Mouse (Mus musculus): ENCODE data around the gene P4htm. TPM values are rescaled to one million over a fixed set of nuclear protein-coding genes. Genes with fewer than 3 reads are reported as not detected.
"Not testable (repeated sequence)": the region's sequence is repeated elsewhere in the genome, so short reads cannot be mapped to it uniquely, and the experiment has no call there.

The P4htm gene
- total RNA-seq, 1 experiment = 13.7 TPM

DNA sequence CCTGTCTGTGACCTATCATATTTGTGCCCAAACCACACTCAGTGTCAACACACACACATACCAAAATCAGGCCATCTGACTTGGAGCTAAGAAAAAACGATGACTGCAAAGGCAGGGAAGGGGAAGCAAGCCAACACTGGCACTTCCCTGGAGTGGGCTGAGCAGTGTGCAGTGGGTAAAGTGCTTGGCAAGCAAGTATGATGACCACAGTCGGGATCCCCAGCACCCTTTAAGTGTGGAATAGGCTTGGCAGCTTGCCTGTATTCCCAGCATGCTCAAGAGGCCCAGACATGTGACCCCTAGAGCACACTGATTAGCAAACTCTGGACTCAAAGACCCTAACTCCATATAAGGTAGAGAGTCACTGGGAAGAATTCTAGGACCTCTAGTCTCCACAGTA, 29.0 kb upstream of the P4htm start:
- no peak overlapping the region for H3K27ac ChIP-seq (ENCODE audit: insufficient read depth, low read depth, low read length, poor library complexity, severe bottlenecking)
- TF ChIP-seq ZC3H11A (IDR thresholded peaks at IDR 0.05; ENCODE audit: borderline replicate concordance, low read depth, low read length) (no peak), ZNF384 (IDR thresholded peaks at IDR 0.05; ENCODE audit: low read depth, low read length) (no peak), MAFK (IDR thresholded peaks at IDR 0.05; ENCODE audit: insufficient read depth, low read depth, low read length) (no peak), CHD2 (IDR thresholded peaks at IDR 0.05; ENCODE audit: low read depth, low read length) (no peak), HCFC1 (IDR thresholded peaks at IDR 0.05; ENCODE audit: borderline replicate concordance, insufficient read depth, low read length) (no peak)
- H3K36me3 ChIP-seq (ENCODE audit: control insufficient read depth, insufficient read depth, low read length, poor library complexity, severe bottlenecking) = peaks cover 13% of the 10 kb centered on the region
- no peak overlapping the region for H3K4me3 ChIP-seq (ENCODE audit: insufficient read depth in 1 of 2, low read depth in 1 of 2, low read length in 2 of 2, poor library complexity in 1 of 2, severe bottlenecking in 1 of 2)
- H3K9me3 ChIP-seq (ENCODE audit: control insufficient read depth, insufficient read depth, low read depth, low read length) = no peaks in the 10 kb centered on the region
- in situ Hi-C loops (cut with MboI; ENCODE audit: low sequenced_read_pairs in 2 of 2, unreplicated experiment in 2 of 2) = no loop called here
- peaks cover 0 to 2% of the 10 kb centered on the region in 2 experiments; a peak in 1 of 4 replicates for H3K4me1 ChIP-seq (ENCODE audit: control insufficient read depth in 2 of 2, insufficient read depth in 2 of 2, low read length in 2 of 2, poor library complexity in 1 of 2)
- no peak for DNase-seq (ENCODE audit: low read depth, low spot score)
- no peak overlapping the region for H3K9ac ChIP-seq (ENCODE audit: insufficient read depth, low read depth, low read length, poor library complexity, severe bottlenecking)

DNA sequence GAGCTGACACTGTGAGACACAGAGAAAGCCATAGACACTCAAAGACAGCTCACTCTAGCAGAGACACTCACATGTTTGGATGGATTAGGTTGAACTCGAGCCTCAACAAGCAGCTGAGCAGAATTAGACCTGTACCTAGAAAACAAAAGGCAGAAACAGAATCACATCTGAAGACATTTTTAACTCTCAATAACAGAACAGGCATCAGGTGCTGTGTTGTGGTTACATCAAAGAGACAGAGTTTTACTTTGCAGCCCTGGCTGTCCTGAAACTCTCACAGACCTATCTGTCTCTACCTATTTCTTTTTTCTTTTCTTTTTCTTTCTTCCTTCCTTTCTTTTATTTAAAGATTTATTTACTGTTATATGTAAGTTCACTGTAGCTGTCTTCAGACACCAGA, 19.8 kb upstream of the P4htm start:
- no peak for TF ChIP-seq CHD2 (IDR thresholded peaks at IDR 0.05; ENCODE audit: low read depth, low read length)
- no peak for TF ChIP-seq HCFC1 (IDR thresholded peaks at IDR 0.05; ENCODE audit: borderline replicate concordance, insufficient read depth, low read length)
- no peak for TF ChIP-seq MAFK (IDR thresholded peaks at IDR 0.05; ENCODE audit: insufficient read depth, low read depth, low read length)
- no peak for TF ChIP-seq ZNF384 (IDR thresholded peaks at IDR 0.05; ENCODE audit: low read depth, low read length)
- TF ChIP-seq ZC3H11A (IDR thresholded peaks at IDR 0.05; ENCODE audit: borderline replicate concordance, low read depth, low read length) = no peak
- H3K36me3 ChIP-seq (ENCODE audit: control insufficient read depth, insufficient read depth, low read length, poor library complexity, severe bottlenecking) = peaks cover 31% of the 10 kb centered on the region
- no peak overlapping the region for H3K27ac ChIP-seq (ENCODE audit: insufficient read depth, low read depth, low read length, poor library complexity, severe bottlenecking)
- H3K9me3 ChIP-seq (ENCODE audit: control insufficient read depth, insufficient read depth, low read depth, low read length) = no peaks in the 10 kb centered on the region
- no peak for DNase-seq (ENCODE audit: low read depth, low spot score)
- H3K9ac ChIP-seq (ENCODE audit: insufficient read depth, low read depth, low read length, poor library complexity, severe bottlenecking) = no peak overlapping the region
- no peak overlapping the region for H3K4me3 ChIP-seq (ENCODE audit: insufficient read depth in 1 of 2, low read depth in 1 of 2, low read length in 2 of 2, poor library complexity in 1 of 2, severe bottlenecking in 1 of 2)
- H3K4me1 ChIP-seq (ENCODE audit: control insufficient read depth in 2 of 2, insufficient read depth in 2 of 2, low read length in 2 of 2, poor library complexity in 1 of 2) = 0 out of 4 replicates have a peak, but pooled peaks cover 0 to 2% of the 10 kb centered on the region in 2 experiments
- in situ Hi-C loops (cut with MboI; ENCODE audit: low sequenced_read_pairs in 2 of 2, unreplicated experiment in 2 of 2) = no loop called here

DNA sequence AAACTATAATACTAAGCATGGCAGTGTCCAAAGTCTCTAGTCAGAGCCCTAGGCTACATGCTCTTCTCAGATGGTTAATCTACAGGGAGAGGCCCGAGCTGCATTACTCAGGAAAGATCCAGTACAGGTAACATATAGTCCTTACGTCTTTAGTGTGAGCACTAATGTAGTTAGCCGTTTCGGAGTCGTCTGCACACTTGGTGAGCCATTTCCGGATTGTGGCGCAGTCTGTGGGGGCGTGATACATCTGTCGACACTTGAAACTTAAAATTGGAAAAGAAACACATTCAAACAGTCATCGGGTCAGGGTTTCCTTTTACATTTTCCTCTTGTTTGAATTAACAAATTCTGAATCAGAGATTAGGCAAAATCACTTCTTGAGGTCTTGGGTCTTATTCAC, 14.0 kb upstream of the P4htm start:
- in situ Hi-C loops (cut with MboI; ENCODE audit: low sequenced_read_pairs in 2 of 2, unreplicated experiment in 2 of 2) = no loop called here
- Histone ChIP-seq H3K9me3 (ENCODE audit: control insufficient read depth, insufficient read depth, low read depth, low read length) (no peaks in the 10 kb centered on the region), H3K36me3 (ENCODE audit: control insufficient read depth, insufficient read depth, low read length, poor library complexity, severe bottlenecking) (peaks cover 54% of the 10 kb centered on the region), H3K4me3 (ENCODE audit: insufficient read depth in 1 of 2, low read depth in 1 of 2, low read length in 2 of 2, poor library complexity in 1 of 2, severe bottlenecking in 1 of 2) (no peak overlapping the region), H3K9ac (ENCODE audit: insufficient read depth, low read depth, low read length, poor library complexity, severe bottlenecking) (no peak overlapping the region), H3K27ac (ENCODE audit: insufficient read depth, low read depth, low read length, poor library complexity, severe bottlenecking) (no peak overlapping the region), H3K4me1 (ENCODE audit: control insufficient read depth in 2 of 2, insufficient read depth in 2 of 2, low read length in 2 of 2, poor library complexity in 1 of 2) (no peaks in the 10 kb centered on the region)
- no peak for TF ChIP-seq HCFC1 (IDR thresholded peaks at IDR 0.05; ENCODE audit: borderline replicate concordance, insufficient read depth, low read length)
- TF ChIP-seq CHD2 (IDR thresholded peaks at IDR 0.05; ENCODE audit: low read depth, low read length) = no peak
- TF ChIP-seq ZNF384 (IDR thresholded peaks at IDR 0.05; ENCODE audit: low read depth, low read length) = no peak
- no peak for TF ChIP-seq ZC3H11A (IDR thresholded peaks at IDR 0.05; ENCODE audit: borderline replicate concordance, low read depth, low read length)
- TF ChIP-seq MAFK (IDR thresholded peaks at IDR 0.05; ENCODE audit: insufficient read depth, low read depth, low read length) = no peak
- DNase-seq (ENCODE audit: low read depth, low spot score) = no peak

DNA sequence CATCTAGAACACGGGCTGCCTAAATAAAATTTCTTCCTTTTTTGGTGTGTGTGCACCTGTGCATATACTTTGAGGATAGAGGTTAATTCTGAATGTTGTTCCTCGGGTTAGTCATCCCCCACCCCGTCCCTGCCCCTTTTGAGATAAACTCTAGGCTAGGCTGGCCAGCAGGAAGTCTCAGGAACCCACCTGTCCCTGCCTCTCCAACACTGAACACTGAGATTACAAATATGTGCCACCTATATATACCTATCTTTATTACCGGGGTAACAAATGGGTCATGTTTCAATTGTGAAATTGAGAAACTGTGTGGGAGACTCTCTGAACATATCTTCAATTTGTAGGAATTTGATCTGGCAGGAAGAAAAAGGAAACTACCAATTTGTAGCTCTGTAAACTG, 11.4 kb upstream of the P4htm start:
- H3K9ac ChIP-seq (ENCODE audit: insufficient read depth, low read depth, low read length, poor library complexity, severe bottlenecking) = no peak overlapping the region
- in situ Hi-C loops (cut with MboI; ENCODE audit: low sequenced_read_pairs in 2 of 2, unreplicated experiment in 2 of 2) = no loop called here
- no peak for DNase-seq (ENCODE audit: low read depth, low spot score)
- no peak overlapping the region for H3K4me3 ChIP-seq (ENCODE audit: insufficient read depth in 1 of 2, low read depth in 1 of 2, low read length in 2 of 2, poor library complexity in 1 of 2, severe bottlenecking in 1 of 2)
- no peaks in the 10 kb centered on the region for H3K9me3 ChIP-seq (ENCODE audit: control insufficient read depth, insufficient read depth, low read depth, low read length)
- TF ChIP-seq CHD2 (IDR thresholded peaks at IDR 0.05; ENCODE audit: low read depth, low read length) (no peak), ZC3H11A (IDR thresholded peaks at IDR 0.05; ENCODE audit: borderline replicate concordance, low read depth, low read length) (no peak), MAFK (IDR thresholded peaks at IDR 0.05; ENCODE audit: insufficient read depth, low read depth, low read length) (no peak), ZNF384 (IDR thresholded peaks at IDR 0.05; ENCODE audit: low read depth, low read length) (no peak), HCFC1 (IDR thresholded peaks at IDR 0.05; ENCODE audit: borderline replicate concordance, insufficient read depth, low read length) (no peak)
- no peak overlapping the region for H3K27ac ChIP-seq (ENCODE audit: insufficient read depth, low read depth, low read length, poor library complexity, severe bottlenecking)
- peaks cover 0 to 6% of the 10 kb centered on the region in 2 experiments; a peak in 2 of 4 replicates for H3K4me1 ChIP-seq (ENCODE audit: control insufficient read depth in 2 of 2, insufficient read depth in 2 of 2, low read length in 2 of 2, poor library complexity in 1 of 2)
- peaks cover 64% of the 10 kb centered on the region for H3K36me3 ChIP-seq (ENCODE audit: control insufficient read depth, insufficient read depth, low read length, poor library complexity, severe bottlenecking)

DNA sequence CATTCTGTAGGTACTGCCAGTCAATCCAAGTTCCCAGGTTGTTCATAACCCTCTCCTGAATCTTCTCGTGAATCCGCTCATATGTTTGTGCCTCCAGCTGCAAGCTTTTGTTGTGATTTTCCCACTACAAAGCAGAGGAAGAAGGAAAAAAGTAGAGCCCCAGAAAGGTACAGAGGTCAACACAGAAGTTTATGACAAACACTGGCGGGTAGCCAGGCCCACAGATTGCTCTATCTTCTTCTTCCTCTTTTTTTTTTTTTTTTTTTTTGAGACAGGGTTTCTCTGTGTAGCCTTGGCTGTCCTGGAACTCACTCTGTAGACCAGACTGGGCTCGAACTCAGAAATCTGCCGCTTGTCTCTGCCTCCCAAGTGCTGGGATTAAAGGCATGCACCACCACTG, 10.5 kb upstream of the P4htm start:
- in situ Hi-C loops (cut with MboI; ENCODE audit: low sequenced_read_pairs in 2 of 2, unreplicated experiment in 2 of 2); H3K4me1 ChIP-seq (ENCODE audit: control insufficient read depth in 2 of 2, insufficient read depth in 2 of 2, low read length in 2 of 2, poor library complexity in 1 of 2): not testable (repeated sequence)
- peaks cover 67% of the 10 kb centered on the region for H3K36me3 ChIP-seq (ENCODE audit: control insufficient read depth, insufficient read depth, low read length, poor library complexity, severe bottlenecking)

More for the DNA sequence above, 10.5 kb upstream of the P4htm start:
- H3K27ac ChIP-seq (ENCODE audit: insufficient read depth, low read depth, low read length, poor library complexity, severe bottlenecking); H3K4me3 ChIP-seq (ENCODE audit: insufficient read depth in 1 of 2, low read depth in 1 of 2, low read length in 2 of 2, poor library complexity in 1 of 2, severe bottlenecking in 1 of 2); DNase-seq (ENCODE audit: low read depth, low spot score); H3K9me3 ChIP-seq (ENCODE audit: control insufficient read depth, insufficient read depth, low read depth, low read length); H3K9ac ChIP-seq (ENCODE audit: insufficient read depth, low read depth, low read length, poor library complexity, severe bottlenecking): not testable (repeated sequence)
